Mouse (Mus musculus): ENCODE data around the gene Sorbs1. TPM values are rescaled to one million over a fixed set of nuclear protein-coding genes. Genes with fewer than 3 reads are reported as not detected.

The Sorbs1 gene
- total RNA-seq, 2 experiments from 2014 or later = 1.7 to 2.5 TPM

- no peak for ATAC-seq (ENCODE audit: poor library complexity, severe bottlenecking)
Measured at GRCm38 (mm10) chr19:40380005-40380404, 133.6 kb downstream of the Sorbs1 start.

- no peak for ATAC-seq (ENCODE audit: poor library complexity, severe bottlenecking)
Measured at GRCm38 (mm10) chr19:40379081-40379480, 134.5 kb downstream of the Sorbs1 start.

GRCm38 (mm10) chr19:40377632-40378031, 135.9 kb downstream of the Sorbs1 start:
- no peak for ATAC-seq (ENCODE audit: poor library complexity, severe bottlenecking)

- no peak for ATAC-seq (ENCODE audit: poor library complexity, severe bottlenecking)
Measured at GRCm38 (mm10) chr19:40376566-40377281, 136.9 kb downstream of the Sorbs1 start.

- ATAC-seq (ENCODE audit: poor library complexity, severe bottlenecking) = no peak
Measured at GRCm38 (mm10) chr19:40374720-40375119, 138.9 kb downstream of the Sorbs1 start.

- ATAC-seq (ENCODE audit: poor library complexity, severe bottlenecking) = no peak
Measured at GRCm38 (mm10) chr19:40372679-40373078, 140.9 kb downstream of the Sorbs1 start.

GRCm38 (mm10) chr19:40371866-40372265, 141.7 kb downstream of the Sorbs1 start:
- ATAC-seq (ENCODE audit: poor library complexity, severe bottlenecking) = no peak

- no peak for ATAC-seq (ENCODE audit: poor library complexity, severe bottlenecking)
Measured at GRCm38 (mm10) chr19:40369852-40370811, 143.4 kb downstream of the Sorbs1 start.

- no peak for ATAC-seq (ENCODE audit: poor library complexity, severe bottlenecking)
Measured at GRCm38 (mm10) chr19:40368517-40368916, 145.1 kb downstream of the Sorbs1 start.

GRCm38 (mm10) chr19:40366163-40366941, 147.2 kb downstream of the Sorbs1 start:
- peak; percentile 82 for ATAC-seq (ENCODE audit: poor library complexity, severe bottlenecking)

GRCm38 (mm10) chr19:40365137-40365536, 148.4 kb downstream of the Sorbs1 start:
- ATAC-seq (ENCODE audit: poor library complexity, severe bottlenecking) = no peak

- ATAC-seq (ENCODE audit: poor library complexity, severe bottlenecking) = no peak
Measured at GRCm38 (mm10) chr19:40363447-40363846, 150.1 kb downstream of the Sorbs1 start.

- ATAC-seq (ENCODE audit: poor library complexity, severe bottlenecking) = no peak
Measured at GRCm38 (mm10) chr19:40362203-40362865, 151.2 kb downstream of the Sorbs1 start.

GRCm38 (mm10) chr19:40359712-40360394, 153.7 kb downstream of the Sorbs1 start:
- ATAC-seq (ENCODE audit: poor library complexity, severe bottlenecking) = no peak

GRCm38 (mm10) chr19:40356536-40357522, 156.8 kb downstream of the Sorbs1 start:
- ATAC-seq (ENCODE audit: poor library complexity, severe bottlenecking) = no peak

GRCm38 (mm10) chr19:40355075-40355474, 158.5 kb downstream of the Sorbs1 start:
- no peak for ATAC-seq (ENCODE audit: poor library complexity, severe bottlenecking)

- ATAC-seq (ENCODE audit: poor library complexity, severe bottlenecking) = no peak
Measured at GRCm38 (mm10) chr19:40352006-40352405, 161.6 kb downstream of the Sorbs1 start.

GRCm38 (mm10) chr19:40350835-40351234, 162.7 kb downstream of the Sorbs1 start:
- no peak for ATAC-seq (ENCODE audit: poor library complexity, severe bottlenecking)

All from megakaryocyte, adult 5-6 weeks (primary cell).